Mouse (Mus musculus) liver, adult 2 months (tissue): ENCODE measurements at regions not wholly inside any gene's neighbourhood (a gene's known extent, or its start where the extent isn't known, plus 50 kb on each side); places are given as distances from the start of the nearest gene placed in this dataset.

ENCODE experiments used
- DNase-seq: peaks from one replicate; pipeline ENCODE4 v3.0.0-alpha.2; 2011; ENCODE audit warnings: low read depth, low spot score; ENCODE audit errors: extremely low read depth
- H3K27ac ChIP-seq: fragments of 200-500 bp; replicated peaks from 2 replicates; pipeline ENCODE4 v1.5.1; 2012; ENCODE audit warnings: low read depth, mild to moderate bottlenecking, control low read depth, inconsistent platforms, low read length; ENCODE audit not compliant: insufficient read depth
- H3K27me3 ChIP-seq: fragments of 200-500 bp; 2 replicates; pipeline ENCODE4 v1.6.1; 2012; ENCODE audit warnings: mild to moderate bottlenecking, moderate library complexity, low read length, inconsistent platforms; ENCODE audit not compliant: control insufficient read depth, insufficient read depth
- H3K36me3 ChIP-seq: fragments of 200-500 bp; 2 replicates; pipeline ENCODE4 v1.6.1; 2012; ENCODE audit warnings: low read length, inconsistent platforms; ENCODE audit not compliant: control insufficient read depth, insufficient read depth
- H3K4me1 ChIP-seq: fragments of 200-500 bp; 2 replicates; pipeline ENCODE4 v1.6.1; 2011; ENCODE audit warnings: low read length; ENCODE audit not compliant: control insufficient read depth, insufficient read depth
- H3K4me3 ChIP-seq: fragments of 200-500 bp; 2 replicates; pipeline ENCODE4 v1.5.1; 2011; ENCODE audit warnings: low read depth, mild to moderate bottlenecking, control low read depth, low read length, moderate library complexity; ENCODE audit not compliant: insufficient read depth
- H3K79me2 ChIP-seq: fragments of 200-500 bp; 2 replicates; pipeline ENCODE4 v1.6.1; 2012; ENCODE audit warnings: inconsistent platforms, mild to moderate bottlenecking, low read length, moderate library complexity; ENCODE audit not compliant: control insufficient read depth, insufficient read depth
- H3K9ac ChIP-seq: fragments of 200-500 bp; 2 replicates; pipeline ENCODE4 v1.6.1; 2012; ENCODE audit warnings: low read depth, mild to moderate bottlenecking, control low read depth, inconsistent platforms, low read length
- CTCF ChIP-seq: fragments of 200-500 bp; IDR thresholded peaks from 2 replicates; pipeline ENCODE4 v1.5.1; 2011; ENCODE audit warnings: low read depth, low read length, control low read depth
- POLR2A ChIP-seq: fragments of 200-500 bp; IDR thresholded peaks from 2 replicates; pipeline ENCODE4 v1.6.1; 2011; ENCODE audit warnings: low read length, control low read depth; ENCODE audit not compliant: insufficient read depth; ENCODE audit errors: extremely low read depth
- WGBS: fragments of 180-500 bp; shearing (Covaris S2); methylation state at CpG from one replicate; pipeline ENCODE4 v1.1.7; 2018; 5-methylcytosine and 5-hydroxymethylcytosine counted together

DNA sequence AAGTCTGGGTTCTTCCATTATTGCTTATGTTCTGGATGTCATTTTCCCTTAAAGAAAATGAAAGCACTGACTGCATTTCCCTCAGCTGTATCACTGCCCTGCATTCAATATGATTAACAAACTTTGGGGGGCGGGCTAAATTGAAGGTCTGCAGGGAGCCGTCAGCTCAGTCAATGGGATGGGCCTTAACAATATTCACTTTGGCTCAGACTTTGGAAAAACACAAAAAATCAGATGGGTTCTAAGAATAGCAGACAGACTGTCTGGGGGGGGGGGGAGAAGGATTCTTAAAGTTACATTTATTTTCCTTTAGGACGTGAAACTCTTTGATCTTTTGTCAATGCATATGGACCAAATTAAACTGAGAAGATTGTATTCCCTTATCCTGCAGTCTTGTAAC lies 78.2 kb downstream of the Actbl2 start:
- H3K79me2 ChIP-seq: no peaks in the 10 kb centered on the region
- no peaks in the 10 kb centered on the region for H3K36me3 ChIP-seq
- WGBS: 91% methylated on average over 3 of the region's 3 CpGs
- no peaks in the 10 kb centered on the region for H3K27me3 ChIP-seq
- H3K27ac ChIP-seq: no peak overlapping the region
- DNase-seq: no peak
- H3K4me1 ChIP-seq: no peaks in the 10 kb centered on the region
- no peak overlapping the region for H3K9ac ChIP-seq
- H3K4me3 ChIP-seq: no peak overlapping the region
- no peak for TF ChIP-seq CTCF
- TF ChIP-seq POLR2A: no peak

GRCm38 (mm10) chr13:111333851-111334250 lies 79.0 kb downstream of the Actbl2 start:
- TF ChIP-seq CTCF: no peak
- no peak for TF ChIP-seq POLR2A
- Histone ChIP-seq H3K27me3 (no peaks in the 10 kb centered on the region), H3K27ac (no peak overlapping the region), H3K79me2 (no peaks in the 10 kb centered on the region), H3K4me3 (no peak overlapping the region), H3K4me1 (no peaks in the 10 kb centered on the region), H3K36me3 (no peaks in the 10 kb centered on the region), H3K9ac (no peak overlapping the region)
- DNase-seq: no peak
- WGBS: 92% methylated on average over 4 of the region's 4 CpGs

DNA sequence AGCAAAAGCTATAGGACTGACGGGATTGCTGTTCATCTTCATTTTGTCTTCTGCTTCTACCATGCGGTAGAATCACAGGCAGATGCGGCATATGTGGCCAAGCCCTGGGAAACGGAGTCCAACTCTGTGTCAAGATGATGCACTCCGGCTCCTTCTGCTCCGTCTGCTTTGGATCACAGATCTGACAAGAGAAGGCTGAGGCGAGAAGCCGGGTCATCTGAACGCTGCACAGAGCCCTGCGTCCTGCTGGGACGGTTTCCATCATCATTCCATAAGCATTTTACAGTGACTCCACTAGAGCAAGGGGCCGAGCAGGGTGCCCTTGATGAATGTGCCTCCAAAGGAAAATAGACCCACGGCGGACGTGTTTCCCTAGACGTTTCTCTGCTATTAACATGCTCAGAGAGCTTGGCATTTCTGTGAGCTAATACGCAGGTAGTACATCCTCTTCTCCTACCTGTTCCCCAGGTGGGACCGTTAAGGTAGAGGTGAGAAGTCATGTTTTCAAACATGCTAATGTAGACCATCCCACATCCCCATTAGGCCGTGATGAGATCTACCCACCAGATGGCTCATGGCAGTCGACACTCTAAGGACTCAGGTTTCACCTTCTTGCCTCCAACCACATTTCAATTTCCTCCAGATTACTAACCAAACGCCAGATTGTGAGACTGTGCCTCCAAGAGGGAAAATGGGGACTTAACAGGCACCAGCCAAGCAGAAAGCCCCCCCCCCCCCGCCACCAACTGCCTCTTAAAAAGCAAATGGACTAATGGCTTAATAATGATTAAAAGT lies 79.6 kb downstream of the Actbl2 start:
- H3K36me3 ChIP-seq: no peaks in the 10 kb centered on the region
- WGBS: 86% methylated on average over 22 of the region's 22 CpGs
- no peaks in the 10 kb centered on the region for H3K4me1 ChIP-seq
- H3K27ac ChIP-seq: no peak overlapping the region
- H3K79me2 ChIP-seq: no peaks in the 10 kb centered on the region
- TF ChIP-seq CTCF (no peak), POLR2A (no peak)
- H3K4me3 ChIP-seq: no peak overlapping the region
- no peaks in the 10 kb centered on the region for H3K27me3 ChIP-seq
- peak; percentile 1 for DNase-seq
- H3K9ac ChIP-seq: no peak overlapping the region

DNA sequence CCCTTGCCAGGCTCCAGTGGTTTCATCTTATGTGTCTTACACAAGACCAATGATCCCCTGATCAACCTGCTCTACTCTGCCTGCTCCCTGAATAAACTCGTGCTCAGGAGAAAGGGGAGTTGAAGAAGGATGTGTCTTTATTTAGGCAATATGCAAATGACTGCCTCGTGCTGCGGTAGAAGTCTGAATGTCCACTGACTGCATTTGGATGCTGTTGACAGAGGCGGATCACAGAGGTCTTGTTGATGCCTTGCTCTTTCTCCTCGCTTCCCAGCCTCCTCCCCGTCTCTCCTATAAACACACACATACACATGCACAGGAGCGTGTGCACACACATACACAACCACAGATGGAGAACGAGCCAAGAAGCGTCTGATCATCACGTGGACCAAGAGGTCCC lies 90.2 kb downstream of the Actbl2 start:
- H3K36me3 ChIP-seq: no peaks in the 10 kb centered on the region
- DNase-seq: no peak
- TF ChIP-seq POLR2A: no peak
- TF ChIP-seq CTCF: no peak
- H3K4me1 ChIP-seq: no peaks in the 10 kb centered on the region
- H3K4me3 ChIP-seq: no peak overlapping the region
- WGBS: 63% methylated on average over 10 of the region's 10 CpGs
- H3K27ac ChIP-seq: no peak overlapping the region
- H3K9ac ChIP-seq: no peak overlapping the region
- H3K27me3 ChIP-seq: no peaks in the 10 kb centered on the region
- no peaks in the 10 kb centered on the region for H3K79me2 ChIP-seq

DNA sequence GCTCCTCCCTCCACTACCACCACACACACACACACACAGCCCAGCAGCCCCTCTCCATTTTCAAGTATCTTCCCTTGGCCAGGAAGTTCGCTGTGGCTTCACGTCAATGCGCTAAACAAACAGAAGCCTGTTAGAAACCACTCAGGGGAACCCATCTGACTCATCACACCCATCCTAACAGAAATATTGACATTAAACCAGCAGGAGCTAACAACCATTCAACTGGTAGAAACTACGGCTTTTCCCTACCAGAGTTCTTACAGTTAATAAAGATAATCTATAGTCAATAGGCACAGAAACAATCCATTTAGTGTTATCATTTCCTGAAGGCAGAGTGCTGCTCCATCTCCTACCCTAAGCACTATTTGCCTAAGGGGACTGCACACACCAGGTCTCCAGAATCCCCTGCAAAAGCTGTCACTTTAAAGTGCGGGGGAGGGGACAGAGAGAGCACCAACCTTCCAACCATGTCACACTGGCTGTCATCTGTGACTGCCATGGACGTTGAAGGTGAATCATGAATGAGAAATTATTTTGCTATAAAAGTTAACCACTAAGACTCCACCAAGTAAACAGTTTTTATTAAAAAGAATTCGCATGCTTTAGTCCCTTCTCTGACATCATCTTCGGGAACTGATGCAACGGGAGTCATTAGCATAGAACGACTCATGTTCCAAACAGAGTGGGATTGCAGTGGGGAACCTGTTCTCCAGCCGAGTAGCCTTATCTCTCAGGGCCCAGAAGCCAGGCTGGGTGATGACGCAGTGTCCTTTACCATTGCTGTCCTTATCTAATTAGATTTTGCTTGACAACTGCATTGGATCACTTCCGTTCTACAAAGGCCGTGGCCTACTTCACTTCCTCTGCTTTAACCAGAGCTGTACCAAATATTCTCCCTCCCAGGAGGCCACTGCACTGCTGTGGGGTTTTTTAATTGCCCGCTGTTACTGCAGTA lies 91.0 kb downstream of the Actbl2 start:
- no peak for TF ChIP-seq POLR2A
- no peak for TF ChIP-seq CTCF

More for the DNA sequence above, 91.0 kb downstream of the Actbl2 start:
- H3K4me1 ChIP-seq: no peaks in the 10 kb centered on the region
- no peaks in the 10 kb centered on the region for H3K27me3 ChIP-seq
- no peak for DNase-seq
- no peak overlapping the region for H3K27ac ChIP-seq
- no peaks in the 10 kb centered on the region for H3K79me2 ChIP-seq
- WGBS: 51% methylated on average over 15 of the region's 15 CpGs
- H3K4me3 ChIP-seq: no peak overlapping the region
- no peaks in the 10 kb centered on the region for H3K36me3 ChIP-seq
- no peak overlapping the region for H3K9ac ChIP-seq
